Comparison of ENCODE assay signal across 7 mouse cellular contexts in the genomic region with DNA sequence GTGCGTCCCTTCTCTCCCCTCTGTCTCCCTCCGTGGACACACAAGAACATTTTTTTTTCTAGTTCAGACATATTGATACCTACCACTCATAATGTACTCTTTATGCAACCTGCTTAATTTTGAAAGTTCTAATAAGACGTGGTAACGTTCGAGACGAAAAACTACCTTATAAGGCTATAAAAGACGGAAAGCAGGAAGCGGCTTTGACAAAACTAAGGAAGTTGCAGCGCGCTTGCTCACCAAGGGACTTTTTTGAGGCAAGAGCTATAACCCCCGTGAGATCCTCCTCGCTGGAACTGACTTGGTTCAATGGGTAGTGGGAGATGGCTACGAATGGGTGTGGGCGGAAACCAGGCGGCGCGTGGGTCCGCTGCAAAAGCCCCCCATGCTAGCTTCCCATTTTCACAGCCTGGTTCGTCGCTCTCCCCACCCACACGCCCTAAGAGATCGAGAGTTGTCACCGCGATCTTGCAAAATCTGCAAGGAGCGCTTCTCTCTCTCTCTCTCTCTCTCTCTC. TPM values are rescaled to one million over a fixed set of nuclear protein-coding genes. Genes with fewer than 3 reads are reported as not detected.
DNase-seq lines count a peak whose midpoint lies in the region; ATAC-seq and TF ChIP-seq lines count a peak whose summit lies in the region.

No protein-coding gene starts in this region.

- intact Hi-C loops in heart, adult 2 months (cut with DNase I), result loop anchor here (1.0 to 5.0 kb wide), 3 partner anchors 37 to 126 kb away; a partner anchor contains a TSS

- TF ChIP-seq EP300 in heart, adult 2 months (IDR thresholded peaks at IDR 0.05; ENCODE audit: insufficient read depth, low read depth, low read length), result peak; percentile 13; the same call in 1 of the 2 replicates

- peak overlapping the region; percentile 90 for H3K4me3 ChIP-seq in heart, adult 2 months
- peak overlapping the region; percentile 84 for H3K4me3 ChIP-seq in limb, embryonic 13.5 days
- peak overlapping the region; percentile 79 for H3K4me3 ChIP-seq in midbrain, embryonic 14.5 days (replicated peaks; ENCODE audit: low read depth, low read length)

- H3K9me3 ChIP-seq in limb, embryonic 13.5 days, result no peaks in the 10 kb centered on the region
- no peaks in the 10 kb centered on the region for H3K9me3 ChIP-seq in midbrain, embryonic 14.5 days (ENCODE audit: control insufficient read depth, low read length)

- DNase-seq in adrenal gland, adult (ENCODE audit: inconsistent age in 2 of 2, low spot score in 1 of 2), result peak; percentile 73 to 91
- peak; percentile 61 for DNase-seq in embryo, embryonic 11 days
- peak; percentile 70 to 77 for DNase-seq in heart, adult 2 months
- peak; percentile 58 for DNase-seq in kidney, adult 18-20 months
- peak; percentile 62 for DNase-seq in midbrain, embryonic 14.5 days
- DNase-seq in spleen, postnatal 10 days (ENCODE audit: low spot score in 2 of 2), result peak; percentile 61 to 68

- ATAC-seq in limb, embryonic 13.5 days (ENCODE audit: low FRiP score, low read depth), result no peak; the same call in 1 of the 2 replicates
- ATAC-seq in midbrain, embryonic 14.5 days (ENCODE audit: low FRiP score, low TSS enrichment), result no peak

- peak overlapping the region; percentile 89 for H3K9ac ChIP-seq in heart, adult 2 months (ENCODE audit: low read depth, low read length)
- H3K9ac ChIP-seq in limb, embryonic 13.5 days, result peak overlapping the region; percentile 92
- H3K9ac ChIP-seq in midbrain, embryonic 14.5 days (replicated peaks; ENCODE audit: low read length), result peak overlapping the region; percentile 88

- H3K27ac ChIP-seq in heart, adult 2 months, result peak overlapping the region; percentile 95
- H3K27ac ChIP-seq in limb, embryonic 13.5 days, result peak overlapping the region; percentile 96
- peak overlapping the region; percentile 95 for H3K27ac ChIP-seq in midbrain, embryonic 14.5 days (replicated peaks; ENCODE audit: low read depth, low read length)

- TF ChIP-seq POLR2A in heart, adult 2 months (IDR thresholded peaks at IDR 0.05; ENCODE audit: insufficient read depth, low read depth, low read length), result peak; percentile 73

- peaks cover 2% of the 10 kb centered on the region; the same call in 1 of the 2 replicates for H3K79me2 ChIP-seq in heart, adult 2 months (replicated peaks; ENCODE audit: control insufficient read depth, insufficient read depth, low read length)

- H3K36me3 ChIP-seq in heart, adult 2 months (ENCODE audit: control insufficient read depth, insufficient read depth, low read length), result peaks cover 30% of the 10 kb centered on the region
- H3K36me3 ChIP-seq in limb, embryonic 13.5 days, result no peaks in the 10 kb centered on the region
- no peaks in the 10 kb centered on the region for H3K36me3 ChIP-seq in midbrain, embryonic 14.5 days (ENCODE audit: control insufficient read depth, insufficient read depth, low read length)

- H3K4me2 ChIP-seq in limb, embryonic 13.5 days (replicated peaks), result peak overlapping the region; percentile 70
- peak overlapping the region; percentile 69 for H3K4me2 ChIP-seq in midbrain, embryonic 14.5 days (ENCODE audit: low read length)

- H3K4me1 ChIP-seq in heart, adult 2 months (ENCODE audit: control insufficient read depth, insufficient read depth, low read length), result peaks cover 14% of the 10 kb centered on the region
- H3K4me1 ChIP-seq in limb, embryonic 13.5 days, result peaks cover 21% of the 10 kb centered on the region
- H3K4me1 ChIP-seq in midbrain, embryonic 14.5 days (ENCODE audit: control insufficient read depth, insufficient read depth, low read length), result peaks cover 23% of the 10 kb centered on the region

- TF ChIP-seq CTCF in heart, adult 2 months (IDR thresholded peaks at IDR 0.05), result no peak

- WGBS in heart, adult 2 months, result under 1% methylated on average over 25 of the region's 25 CpGs
- whole genome bisulfite sequencing in limb, embryonic 13.5 days, result under 1% methylated on average over 25 of the region's 25 CpGs
- WGBS in midbrain, embryonic 14.5 days, result under 1% methylated on average over 25 of the region's 25 CpGs

- H3K27me3 ChIP-seq in heart, adult 2 months (ENCODE audit: control insufficient read depth, insufficient read depth, low read length), result no peaks in the 10 kb centered on the region
- no peaks in the 10 kb centered on the region for H3K27me3 ChIP-seq in limb, embryonic 13.5 days
- H3K27me3 ChIP-seq in midbrain, embryonic 14.5 days (ENCODE audit: control insufficient read depth, insufficient read depth, low read length), result no peaks in the 10 kb centered on the region

RNA-seq across cellular contexts. Expression of a gene that starts 1.0 kb away (rescaled TPM):
- 100 to 1,000 TPM; 102 to 118 TPM for total RNA-seq in heart, adult 2 months (2021)
- polyA plus RNA-seq in heart, adult 2 months (2012; rRNA removed), result 33.8 and 69.1 TPM in 2 replicates
- 244 and 250 TPM in 2 replicates for polyA plus RNA-seq in limb, embryonic 13.5 days (2015; fragmentation: Nextera tagmentation; extraction: Ambion mirVana)
- polyA plus RNA-seq in midbrain, embryonic 14.5 days (2014; fragmentation: Nextera tagmentation; extraction: Ambion mirVana), result 210 and 274 TPM in 2 replicates
